Mouse (Mus musculus) MEL-GATA-1-ER (cell line): ENCODE results near the gene Rrbp1.

ENCODE experiments used
- DNase-seq: peaks from one replicate; pipeline ENCODE4 v3.0.0-alpha.2; 2012; ENCODE audit warnings: low read depth; ENCODE audit errors: extremely low read depth

Gene Rrbp1

DNA sequence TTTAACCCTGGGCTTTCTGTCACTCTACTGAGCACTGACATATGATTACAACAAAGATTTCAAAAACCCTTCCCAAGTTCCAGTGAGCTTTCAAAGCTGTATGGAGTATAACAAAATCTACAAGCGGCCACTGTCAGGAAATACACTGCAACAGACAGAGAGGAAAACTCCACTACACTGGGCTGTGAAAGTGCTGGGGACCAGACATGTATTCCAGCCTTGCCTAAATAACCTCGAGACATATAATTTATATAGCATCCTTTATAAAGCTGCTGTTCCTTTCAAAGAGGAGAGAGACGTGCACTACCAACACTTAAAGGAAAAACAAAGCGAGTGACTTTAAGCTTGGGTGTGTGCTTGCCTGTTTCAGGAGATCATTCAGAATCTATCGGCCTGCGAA, 4.4 kb downstream of the Rrbp1 start:
- no peak for DNase-seq

DNA sequence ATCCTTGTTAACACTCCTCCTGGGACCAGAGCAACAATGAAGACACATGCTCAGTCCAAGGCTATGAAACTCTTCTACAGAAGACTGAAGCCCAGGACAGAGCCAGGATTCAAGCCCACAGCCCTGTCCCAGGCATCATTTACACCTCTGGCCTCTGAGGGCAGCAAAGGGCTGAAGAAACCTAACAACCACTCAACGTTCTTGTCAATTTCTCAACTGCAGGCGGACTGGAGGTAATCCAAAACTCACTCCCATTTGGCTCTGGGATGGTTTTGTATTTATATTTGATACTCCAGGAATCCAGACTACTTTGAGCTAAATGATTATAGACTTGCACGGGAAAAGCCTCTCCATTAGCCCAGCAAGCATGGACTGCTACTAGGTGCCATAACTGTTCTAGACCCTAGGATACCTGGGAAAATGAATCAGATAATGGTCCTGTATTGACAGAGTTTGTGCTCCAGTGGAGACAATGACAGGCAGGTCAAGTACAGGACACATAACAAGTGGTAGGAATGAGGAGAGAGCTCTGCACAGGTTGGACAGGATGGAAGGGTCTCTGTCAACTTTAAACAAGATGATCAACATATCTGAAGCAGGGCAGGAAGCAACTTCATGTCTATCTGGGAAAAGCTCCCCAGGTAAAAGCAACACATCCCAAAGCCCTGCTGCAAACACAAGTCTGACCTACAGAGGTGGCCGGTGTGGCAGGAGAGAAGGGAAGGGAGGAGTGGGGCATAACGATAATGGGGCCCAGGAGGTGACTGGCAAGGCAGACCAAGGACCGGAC, 5.7 kb downstream of the Rrbp1 start:
- no peak for DNase-seq

DNA sequence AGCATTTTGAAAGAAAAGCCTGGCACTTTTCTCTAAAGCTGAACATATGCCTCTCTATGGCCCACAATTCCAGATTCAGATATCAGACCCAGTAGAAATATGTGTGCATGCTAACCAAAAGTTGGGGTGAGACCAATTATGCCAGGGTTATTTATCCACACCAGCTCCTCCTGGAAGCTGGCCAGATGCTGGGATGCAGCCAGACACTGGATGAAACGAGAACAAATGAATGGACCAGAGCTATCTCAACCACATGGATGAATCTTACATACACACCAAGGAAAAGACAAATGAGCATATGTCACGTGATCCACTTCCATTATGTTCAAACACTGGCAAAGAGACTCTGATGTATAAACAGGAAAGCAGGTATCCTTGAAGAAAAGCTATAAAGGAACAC, 7.5 kb downstream of the Rrbp1 start:
- DNase-seq = no peak

DNA sequence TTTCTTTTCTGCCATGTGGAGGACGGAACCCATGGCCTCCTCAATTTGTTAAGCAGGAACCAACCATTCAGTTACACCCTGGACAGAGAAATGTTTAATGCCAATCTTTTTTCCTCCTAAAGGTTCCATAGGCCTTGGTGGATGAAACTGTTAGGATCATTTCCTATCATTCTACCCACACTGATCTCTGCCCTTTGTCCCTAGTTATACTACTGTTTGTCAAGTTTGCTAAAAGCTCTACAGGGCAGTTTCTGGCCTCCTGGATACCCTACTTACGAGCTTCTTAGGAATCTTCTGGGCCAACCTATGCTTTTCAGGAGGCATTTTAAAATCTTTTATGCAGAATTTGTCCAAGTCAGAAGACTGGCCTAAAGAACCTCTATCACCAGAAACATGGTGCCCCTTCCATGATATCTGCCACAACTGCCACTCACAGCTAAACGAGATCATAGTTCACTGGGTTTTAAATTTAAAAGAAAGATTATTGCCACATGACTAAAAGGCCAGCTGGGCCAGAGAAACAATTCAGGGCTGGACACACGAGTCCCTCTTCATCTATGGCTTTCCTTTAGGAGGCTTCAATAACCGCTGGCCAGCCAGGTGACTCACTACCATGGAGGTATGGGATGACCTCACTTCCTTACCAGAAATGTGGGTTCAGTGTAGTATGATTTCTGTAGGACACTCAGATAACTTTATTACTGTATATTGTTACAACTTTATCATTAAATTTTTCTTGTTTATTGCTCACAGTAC, 8.7 kb downstream of the Rrbp1 start:
- DNase-seq = no peak

DNA sequence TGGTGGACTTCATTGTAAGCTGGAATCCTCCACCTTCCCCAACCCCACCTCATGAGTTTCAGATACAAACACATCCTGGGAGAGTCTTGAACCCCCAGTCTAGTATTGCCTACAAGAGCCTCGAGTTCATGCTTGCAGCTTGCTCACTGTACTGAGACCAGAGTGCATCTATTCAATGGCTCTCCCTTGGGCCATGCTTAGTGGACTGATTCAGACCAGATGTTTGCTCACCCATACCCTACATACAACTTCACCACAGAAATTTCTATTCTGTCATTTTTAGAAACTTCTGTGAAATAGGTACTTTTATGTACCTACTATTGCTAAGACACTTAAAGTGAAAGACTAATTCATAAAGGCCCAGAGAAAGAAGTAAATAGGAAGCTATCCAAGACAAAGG, 18.1 kb downstream of the Rrbp1 start:
- DNase-seq = no peak

DNA sequence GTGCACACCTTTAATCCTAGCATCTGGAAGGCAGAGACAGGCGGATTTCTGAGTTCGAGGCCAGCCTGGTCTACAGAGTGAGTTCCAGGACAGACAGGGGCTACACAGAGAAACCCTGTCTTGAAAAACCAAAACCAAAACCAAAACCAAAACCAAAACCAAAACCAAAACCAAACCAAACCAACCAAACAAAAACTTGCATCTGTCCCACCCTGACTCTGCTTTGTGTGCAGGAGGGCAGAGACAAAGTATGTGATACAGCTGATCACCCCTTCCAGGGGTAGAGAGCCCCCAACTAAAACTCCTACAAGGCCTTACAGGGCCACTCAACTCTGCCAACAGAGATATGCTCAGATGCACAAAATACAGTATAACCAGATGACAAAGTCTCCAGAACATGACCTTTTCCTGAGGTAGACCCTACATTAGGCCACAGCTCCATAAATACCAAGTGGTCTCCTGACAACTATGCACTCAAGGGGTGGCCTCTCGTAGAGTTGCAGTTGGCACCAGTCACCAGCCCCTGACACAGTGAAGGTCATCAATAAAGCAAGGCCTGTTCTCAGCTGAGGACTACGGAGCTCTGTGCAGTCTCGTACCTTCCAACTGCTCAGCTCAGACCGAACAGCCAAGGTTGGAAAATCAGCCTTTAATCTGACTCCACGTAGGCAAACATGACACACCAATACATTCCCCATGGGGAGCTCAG, 18.9 kb downstream of the Rrbp1 start:
- no peak for DNase-seq

DNA sequence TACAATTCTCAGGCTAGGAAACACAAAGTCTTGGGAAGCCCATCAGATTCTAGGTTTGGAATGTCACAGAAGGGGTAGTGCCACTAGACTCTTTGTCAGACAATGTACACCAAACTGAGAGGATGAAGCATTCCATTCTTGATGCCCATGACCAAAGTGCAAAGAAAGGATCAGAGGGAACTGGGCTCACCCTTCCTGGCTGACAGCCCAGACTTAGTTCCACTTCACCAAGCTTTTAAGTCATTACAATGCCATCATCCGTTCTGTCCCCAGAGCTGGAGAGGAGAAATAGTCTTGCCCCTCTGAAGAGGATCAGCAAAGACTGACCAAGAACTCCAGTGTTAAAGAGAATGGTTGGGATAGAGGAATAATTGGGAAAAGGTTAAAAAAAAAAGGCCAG, 20.1 kb downstream of the Rrbp1 start:
- DNase-seq = no peak

DNA sequence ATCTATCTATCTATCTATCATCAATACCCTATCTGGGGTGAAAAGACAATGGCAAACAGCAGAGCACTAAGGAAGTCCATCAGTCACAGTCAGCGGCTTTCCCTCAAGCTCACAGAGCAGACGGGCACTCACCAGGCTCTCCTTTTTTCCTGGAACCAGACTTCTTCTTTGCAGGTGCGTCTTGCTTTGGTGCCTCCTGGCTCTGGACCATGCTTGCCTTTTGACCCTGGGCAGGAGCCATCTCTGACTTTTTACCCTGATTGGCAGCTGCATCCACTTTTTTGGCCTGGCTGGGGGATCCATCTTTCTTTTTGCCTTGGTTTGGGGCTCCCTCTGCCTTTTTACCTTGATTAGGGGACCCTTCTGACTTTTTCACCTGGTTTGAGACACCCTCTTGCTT, 23.0 kb downstream of the Rrbp1 start:
- DNase-seq = no peak

DNA sequence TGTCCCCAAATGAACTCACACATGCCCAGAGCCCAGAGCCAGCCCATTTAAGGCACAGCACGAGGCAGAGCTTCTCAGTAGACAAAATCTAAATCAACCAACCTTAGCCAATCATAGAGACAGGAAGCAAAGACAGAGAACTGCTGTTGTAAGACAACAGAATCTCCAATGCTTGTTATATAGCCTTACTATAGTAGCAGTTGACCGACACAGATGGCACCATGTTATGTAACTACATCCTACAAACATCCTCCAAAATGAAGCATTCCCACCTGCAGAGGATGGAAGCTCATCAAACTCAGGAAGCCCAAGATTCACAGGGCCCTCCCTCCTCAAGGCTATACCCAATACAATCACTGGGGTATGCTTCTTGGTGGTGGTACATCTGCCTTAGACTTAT, 23.6 kb downstream of the Rrbp1 start:
- no peak for DNase-seq

DNA sequence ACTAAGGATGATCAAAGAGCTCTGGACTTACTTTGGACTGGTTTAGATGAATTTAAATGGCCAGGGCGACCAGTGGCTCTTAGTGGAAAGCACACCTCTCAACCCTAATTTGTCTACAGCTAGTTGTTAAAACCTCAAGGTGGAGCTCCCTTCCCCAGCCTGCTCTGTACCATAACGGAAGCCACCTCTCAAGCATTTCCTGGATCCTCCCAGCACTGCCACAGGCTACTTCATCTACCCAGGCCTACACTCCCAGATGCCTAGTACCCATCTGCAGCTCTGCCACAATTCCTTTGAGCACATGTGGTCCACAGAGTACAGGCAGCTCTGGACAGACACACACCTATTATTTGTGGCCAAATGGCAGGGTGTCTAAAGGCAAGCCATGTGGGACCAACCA, 27.6 kb downstream of the Rrbp1 start:
- DNase-seq = no peak

DNA sequence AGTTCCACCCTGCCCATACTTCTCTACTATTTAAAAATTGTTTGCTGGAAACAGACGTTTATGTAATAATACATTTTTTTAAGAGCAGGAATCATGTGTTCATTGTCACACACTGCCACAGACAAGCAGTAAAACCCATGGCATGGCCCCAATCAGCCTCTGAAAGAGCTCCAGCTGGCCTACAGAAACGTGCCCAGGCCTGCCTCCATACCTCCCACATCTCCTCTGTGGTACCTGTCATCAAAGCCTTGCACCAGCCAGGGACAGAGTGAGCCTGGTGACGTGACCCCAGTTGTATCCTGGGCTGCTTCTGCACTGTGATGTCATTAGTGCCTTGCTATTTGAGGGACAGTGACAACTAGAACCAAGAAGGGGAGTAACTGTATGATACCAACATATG, 28.2 kb downstream of the Rrbp1 start:
- DNase-seq = no peak

DNA sequence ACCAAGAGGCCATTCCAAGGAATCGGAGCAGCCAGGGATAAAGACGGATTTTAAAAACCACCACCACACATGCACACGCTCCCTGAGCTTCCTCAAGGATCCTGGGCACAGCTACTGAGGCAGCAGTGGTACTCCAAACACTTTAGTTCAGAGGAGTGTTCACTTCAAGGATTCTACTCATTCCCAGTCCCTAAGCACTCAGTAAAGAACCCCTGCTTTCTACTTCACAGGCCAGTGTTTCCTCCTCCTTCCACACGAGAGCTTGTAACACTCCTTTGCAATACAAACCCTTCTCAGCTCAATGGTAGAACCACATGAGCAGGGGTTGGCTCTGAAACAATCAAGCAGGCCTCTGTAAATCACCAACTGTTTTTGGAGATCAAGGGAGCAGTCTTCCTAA, 28.9 kb downstream of the Rrbp1 start:
- DNase-seq = no peak

DNA sequence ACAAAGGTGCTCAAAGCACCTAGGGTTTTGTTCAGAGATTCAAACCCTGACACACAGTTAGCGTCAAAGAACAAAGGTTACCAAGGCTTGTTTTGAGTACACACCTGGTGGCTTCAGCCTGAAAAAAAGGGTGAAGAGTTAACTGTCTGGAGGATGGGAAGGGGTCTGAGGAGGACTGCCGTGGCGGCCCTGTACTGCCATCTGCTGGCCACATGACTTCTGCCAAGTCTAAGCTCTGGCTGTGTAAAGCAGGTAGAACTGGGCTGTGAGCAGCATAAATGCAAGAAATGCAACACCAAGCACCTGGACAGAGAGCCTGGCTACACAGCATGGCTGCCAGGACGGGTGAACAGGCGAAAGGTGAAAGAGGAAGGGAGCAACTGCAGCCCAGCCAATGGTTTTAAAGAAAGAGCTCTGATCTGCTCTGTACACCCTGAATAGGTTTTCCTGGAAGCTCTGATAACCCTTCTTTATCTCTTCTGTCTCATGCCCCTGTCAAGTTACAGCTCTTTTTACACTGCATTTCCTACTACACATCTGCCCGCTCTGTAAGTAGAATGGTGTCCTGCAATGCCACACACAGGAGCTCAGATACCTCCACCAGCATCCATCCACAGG, 30.2 kb downstream of the Rrbp1 start:
- peak; percentile 25 for DNase-seq

DNA sequence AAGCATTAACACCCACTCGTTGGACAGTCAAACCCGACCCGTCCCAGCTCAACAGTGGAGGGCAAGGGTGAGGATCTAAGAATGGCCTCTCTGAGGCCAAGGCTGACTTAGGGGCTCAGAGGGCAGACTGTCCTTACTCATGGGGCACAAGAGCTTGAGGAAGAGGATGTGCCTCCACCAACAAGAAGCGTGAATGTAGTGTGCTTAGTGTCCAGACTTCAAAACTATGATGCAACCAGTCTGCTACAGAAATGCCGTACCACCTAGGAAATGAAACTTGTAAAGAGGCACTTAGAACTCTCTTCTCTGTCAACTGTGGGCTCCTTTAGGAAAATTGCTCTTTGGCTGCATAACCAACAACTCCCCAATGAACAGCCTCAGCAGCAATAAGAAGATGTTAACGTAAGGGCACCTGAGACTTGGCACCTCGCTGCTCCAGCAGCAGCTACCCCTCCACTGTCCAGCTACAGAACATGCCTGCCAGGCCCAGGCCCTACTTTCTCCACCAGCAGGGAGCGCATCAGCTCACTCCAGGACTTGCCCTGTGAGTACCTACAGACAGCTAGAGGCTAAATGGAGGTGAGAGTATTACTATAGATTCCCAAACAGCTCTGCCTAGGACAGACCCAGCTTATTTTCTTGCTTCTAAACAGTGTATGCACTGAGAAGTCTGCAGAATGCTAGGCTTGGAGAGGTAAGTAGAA, 32.5 kb downstream of the Rrbp1 start:
- DNase-seq = no peak

DNA sequence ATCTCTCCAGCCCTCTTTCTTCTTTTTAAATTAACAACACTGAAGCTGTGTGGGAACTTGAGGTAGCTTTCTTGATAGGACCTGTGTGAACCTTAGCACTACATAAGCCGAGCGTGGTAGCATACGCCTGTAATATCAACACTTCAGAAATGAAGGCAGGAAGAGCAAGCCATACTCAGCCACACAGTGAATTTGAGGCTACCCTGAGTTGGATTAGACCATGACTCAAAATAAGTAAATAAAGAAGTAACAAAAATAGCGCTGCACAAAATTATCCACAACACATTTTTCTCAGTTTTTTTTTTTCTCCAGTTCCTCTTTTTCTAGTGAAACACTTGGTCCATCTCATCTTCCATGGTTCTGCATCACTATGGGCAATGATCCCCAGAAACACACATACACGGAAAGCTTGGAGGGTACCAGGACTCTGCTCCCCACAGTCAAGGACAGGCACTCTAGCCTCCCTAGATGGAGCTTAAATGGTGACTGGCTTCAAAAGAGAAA, 35.9 kb downstream of the Rrbp1 start:
- DNase-seq = peak; percentile 16

DNA sequence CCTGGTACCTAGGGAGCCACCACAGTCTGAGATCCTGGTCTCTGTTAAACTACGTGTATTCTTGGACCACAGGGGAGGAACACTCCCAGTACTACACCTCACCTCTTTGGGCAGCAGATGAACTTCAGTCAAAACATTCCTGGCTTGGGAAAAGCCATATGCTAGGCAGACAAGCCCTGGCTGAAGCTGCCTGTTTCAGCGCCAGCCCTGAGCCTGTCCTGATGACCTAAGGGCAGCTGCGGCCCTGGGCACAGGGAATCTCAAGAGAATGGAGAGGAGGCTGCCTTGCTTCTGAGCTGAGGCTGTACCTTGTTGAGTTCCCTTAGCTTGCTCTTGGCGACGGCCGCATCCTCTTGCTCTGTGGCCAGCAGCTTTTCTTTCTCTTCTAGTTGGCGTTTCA, 37.9 kb downstream of the Rrbp1 start:
- no peak for DNase-seq

DNA sequence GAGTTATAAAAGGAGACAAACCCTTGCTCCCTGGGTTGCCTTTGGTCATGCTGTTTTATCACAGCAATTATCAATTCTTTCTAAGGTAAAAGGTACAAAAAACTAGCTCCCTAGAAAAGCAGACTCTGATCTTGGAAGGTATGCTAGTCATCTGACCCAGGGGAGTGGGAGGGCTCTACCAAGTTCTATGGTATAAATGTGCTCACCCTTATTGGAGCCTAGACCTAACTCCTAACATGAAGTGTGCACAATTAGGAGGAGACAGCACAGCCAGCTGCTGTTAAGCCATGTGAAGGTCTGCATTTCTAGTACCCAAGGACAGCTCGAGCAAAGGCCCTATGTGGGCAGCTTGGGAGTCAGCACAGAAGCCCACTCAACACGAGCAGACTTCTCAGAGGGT, 39.2 kb downstream of the Rrbp1 start:
- DNase-seq = no peak

DNA sequence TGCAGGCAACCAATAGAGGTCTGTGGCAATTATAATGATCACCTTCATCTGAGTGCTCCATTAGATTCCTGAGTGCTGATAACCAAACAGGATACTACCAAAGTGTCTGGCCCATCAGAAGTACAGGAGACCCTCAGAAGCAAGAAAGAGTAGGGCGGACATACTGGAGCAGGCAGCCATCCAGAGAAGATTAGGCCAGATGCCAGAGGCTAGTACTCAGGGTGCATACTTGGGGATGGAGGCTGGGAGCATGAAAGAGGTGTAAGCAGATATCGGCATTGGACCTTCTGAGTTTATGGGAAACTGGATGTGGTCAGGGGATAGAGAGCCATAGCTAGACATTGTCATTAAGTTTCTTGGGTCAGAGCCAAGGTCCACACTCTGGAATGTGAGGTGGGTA, 40.2 kb downstream of the Rrbp1 start:
- no peak for DNase-seq

DNA sequence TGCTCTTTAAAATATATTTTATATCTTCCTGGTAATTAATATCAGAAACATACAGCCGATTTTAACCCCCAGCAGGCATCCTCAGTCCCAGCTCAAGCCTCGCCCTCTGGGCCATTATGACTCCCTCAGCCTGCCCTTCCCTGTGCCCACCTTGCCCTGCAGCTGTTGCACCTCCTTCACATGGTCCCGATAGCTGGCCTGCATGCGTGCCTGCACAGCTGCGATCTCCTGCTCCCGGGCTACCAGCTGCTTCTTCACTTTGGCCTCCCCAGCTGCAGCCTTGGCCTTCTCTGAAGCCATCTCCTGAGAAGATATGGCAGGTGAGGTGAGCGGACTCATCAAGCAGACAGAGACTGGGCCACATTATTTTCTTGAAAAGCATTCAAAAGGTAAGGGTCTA, 41.8 kb downstream of the Rrbp1 start:
- no peak for DNase-seq

DNA sequence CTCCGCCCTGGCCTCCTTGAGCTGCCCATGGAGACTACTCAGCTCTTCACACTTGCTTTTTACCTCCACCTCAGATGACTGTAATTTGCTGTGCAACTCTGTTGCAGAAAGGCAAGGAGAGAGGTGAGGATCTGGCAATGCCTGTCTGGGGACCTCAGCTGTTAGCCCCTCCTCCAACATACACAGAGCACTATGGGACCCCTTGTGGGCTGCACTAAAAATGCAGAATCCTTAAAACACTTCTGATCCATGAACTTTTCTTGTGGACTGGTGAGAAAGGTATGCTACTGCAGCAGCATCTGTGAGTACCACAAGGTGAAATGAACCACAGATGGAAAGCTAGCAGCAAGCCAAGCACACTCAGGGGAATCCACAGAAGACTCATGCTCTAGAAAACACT, 47.7 kb downstream of the Rrbp1 start:
- DNase-seq = no peak

DNA sequence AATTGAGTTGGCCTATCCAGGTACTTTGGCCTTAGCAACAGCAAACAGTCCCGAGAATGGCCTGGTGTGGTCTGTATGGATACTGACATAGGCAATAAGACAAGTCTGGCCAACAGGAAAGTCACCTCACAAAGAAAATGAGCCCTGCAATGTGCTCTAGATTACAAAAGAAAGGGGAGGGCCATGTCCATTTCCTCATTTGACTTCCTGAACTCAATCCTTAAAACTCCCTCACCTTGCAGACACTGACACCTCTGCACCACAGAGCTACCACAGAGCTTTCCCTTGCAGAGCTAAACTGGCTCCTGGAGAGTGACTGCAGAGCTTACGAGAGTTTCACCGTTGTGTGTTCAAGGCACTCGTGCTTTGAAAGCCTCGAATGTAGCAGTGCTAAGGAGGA, 48.9 kb downstream of the Rrbp1 start:
- DNase-seq = no peak
